Mouse (Mus musculus): ENCODE data around the gene Ttc7b.

DNA sequence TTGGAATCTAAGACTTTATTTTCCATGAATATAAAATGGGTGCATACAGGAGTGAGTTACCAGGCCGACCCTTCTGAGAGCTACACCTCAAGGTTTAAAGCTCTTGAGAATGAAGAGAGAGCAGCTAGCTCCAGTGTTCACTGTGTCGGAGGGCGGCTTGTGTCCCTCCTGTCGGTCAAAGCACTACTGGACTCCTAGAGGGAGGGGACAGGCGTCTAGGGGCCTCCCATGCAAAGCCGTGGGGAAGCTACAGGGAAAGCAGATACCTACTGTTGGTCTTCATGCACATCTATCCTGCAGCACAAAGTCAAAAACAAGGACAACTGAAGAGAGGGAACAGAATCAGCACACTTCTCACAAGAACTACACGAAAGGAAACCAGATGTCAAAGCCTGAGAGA is 74.9 kb downstream of the Ttc7b start:
- TF ChIP-seq CTCF (IDR thresholded peaks at IDR 0.05; ENCODE audit: extremely low read depth, insufficient read depth, insufficient read length, insufficient replicate concordance): no peak
- TF ChIP-seq POLR2A (IDR thresholded peaks at IDR 0.05; ENCODE audit: low read depth, low read length): no peak

Data from spleen, adult 2 months (tissue).